Mouse (Mus musculus) heart, postnatal 36 days (tissue): ENCODE measurements around the gene Pak2. TPM values are rescaled to one million over a fixed set of nuclear protein-coding genes. Genes with fewer than 3 reads are reported as not detected.
A peak's percentile ranks its signal among the peaks of the same experiment; 100 is the strongest.

Source experiments
- DNase-seq, 2 experiments: peaks; one replicate each; pipeline ENCODE4 v3.0.0; 2021 to 2022
- intact Hi-C: fragments of 180-260 bp; cut with DNase I; formaldehyde crosslinking; loops from one replicate; pipeline ENCODE4 v1.15.1; 2025
- microRNA-seq, 2 experiments: library from miRNA; unstranded; fragments of <30 nt; microRNA quantifications; one replicate each; pipeline ENCODE4 v1.2.0; 2021; ENCODE audit warnings: borderline number of aligned reads in 2 of 2
- total RNA-seq, 2 experiments: library from RNA; stranded (reverse); gene quantifications; 2 replicates each; pipeline ENCODE4 v1.2.3; 2021

Gene Pak2
- total RNA-seq, 2 experiments from 2014 or later: 26.1 to 26.7 TPM

DNA sequence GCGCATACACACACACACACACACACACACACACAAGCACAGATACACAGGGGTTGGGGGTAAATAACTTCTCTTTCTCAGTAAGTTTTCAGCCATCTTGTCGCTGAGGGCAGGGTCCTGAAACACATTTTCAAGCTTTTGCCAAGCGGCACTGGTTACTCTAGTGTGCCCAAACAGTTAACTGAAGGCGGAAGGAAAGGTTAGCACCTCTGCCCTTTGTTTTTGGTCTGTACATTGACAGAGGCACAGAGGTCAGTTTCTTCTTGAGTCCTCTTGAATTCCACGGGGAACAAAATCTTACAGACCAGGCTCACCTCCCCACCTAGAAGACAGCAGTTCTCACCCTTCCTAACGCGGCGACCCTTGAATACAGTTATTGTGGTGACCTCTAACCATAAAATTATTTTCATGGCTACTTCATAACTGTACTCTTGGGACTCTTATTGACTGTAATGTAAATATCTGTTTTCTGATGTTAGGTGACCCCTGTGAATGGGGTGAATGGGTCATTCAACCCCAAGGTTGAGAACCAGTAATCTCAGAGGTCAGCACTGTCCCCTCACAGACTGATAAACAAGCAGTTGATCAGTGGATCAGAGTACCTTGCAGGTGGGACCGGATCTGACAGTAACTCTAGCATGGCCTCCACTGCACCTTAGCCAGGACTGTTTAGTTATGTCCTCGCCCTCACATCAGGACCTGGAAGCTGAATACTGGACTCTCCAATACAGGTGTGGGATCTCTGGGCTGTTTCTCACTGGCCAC lies 70.4 kb downstream of the Pak2 start:
- intact Hi-C loops: no loop called here
- DNase-seq: no peak

DNA sequence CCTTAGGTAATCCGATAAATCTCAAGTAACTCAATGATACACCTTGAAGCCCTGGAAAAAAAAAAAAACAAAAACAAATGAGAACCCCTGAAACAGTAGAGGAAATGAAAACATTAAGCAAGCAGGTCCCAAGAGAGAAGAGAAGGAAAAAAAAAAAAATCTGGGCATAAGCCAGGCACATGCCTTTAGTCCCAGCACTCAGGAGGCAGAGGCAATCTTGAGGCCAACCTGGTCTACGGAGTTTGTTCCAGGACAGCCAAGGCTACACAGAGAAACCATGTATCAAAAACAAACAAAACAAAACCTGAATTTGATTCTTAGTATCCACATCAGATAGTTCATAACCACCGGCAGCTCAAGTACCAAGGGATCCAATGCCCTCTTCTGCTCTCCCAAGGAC lies 74.4 kb downstream of the Pak2 start:
- DNase-seq: no peak
- intact Hi-C loops: no loop called here

DNA sequence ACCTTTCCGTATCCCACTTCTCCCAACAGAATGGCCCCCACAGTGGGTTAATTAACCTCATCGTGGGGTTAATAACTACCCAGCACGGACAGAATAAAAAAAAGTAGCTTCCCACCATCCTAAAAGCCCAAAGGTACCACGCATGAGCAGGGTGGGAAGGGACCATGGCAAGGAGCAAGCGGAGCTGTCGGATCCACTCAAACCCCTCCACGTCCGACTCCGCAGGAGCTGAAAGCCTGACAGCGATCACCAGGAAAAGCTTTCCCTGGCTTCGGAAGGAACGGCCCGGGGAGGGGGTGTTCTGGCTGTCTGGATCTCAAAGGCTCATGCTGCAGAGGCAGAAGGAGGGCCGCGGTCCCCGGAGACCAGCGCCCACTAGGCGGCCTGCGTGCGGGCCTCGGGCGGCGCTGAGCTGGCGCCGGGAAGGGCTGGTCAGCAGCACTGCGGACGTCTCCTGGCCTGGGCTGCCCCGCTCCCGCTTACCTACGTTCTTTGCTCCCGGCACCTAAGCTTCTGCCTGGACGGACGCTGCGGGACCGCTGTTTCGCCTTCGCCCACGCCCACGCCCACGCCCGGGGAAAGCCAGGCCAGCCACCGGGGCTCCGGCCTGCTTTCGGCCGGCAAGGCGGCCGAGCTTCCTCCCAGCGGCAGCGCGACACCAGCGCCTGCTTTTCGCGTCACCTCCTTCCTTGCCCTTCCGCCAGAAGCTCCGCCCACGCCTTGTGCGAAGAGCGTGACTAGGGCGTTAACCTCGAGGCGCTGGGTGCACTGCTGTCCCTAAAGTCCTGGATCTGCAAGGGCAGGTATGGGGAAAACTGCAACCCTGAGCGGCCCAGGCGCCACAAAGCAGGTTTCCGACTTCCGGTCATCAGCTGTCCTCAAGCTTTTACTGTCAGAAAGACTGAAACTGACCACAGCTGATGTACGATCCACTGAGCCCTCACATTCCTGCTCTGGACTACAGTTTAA lies 76.3 kb downstream of the Pak2 start, which contains the start of gene Senp5:
Gene Senp5 (minus strand): TSS at position 779 of the 969 bp plus-strand sequence.
- intact Hi-C loops: loop anchor here (1.0 to 2.0 kb wide), 2 partner anchors 53 to 74 kb away; no protein-coding TSS in a partner anchor

DNA sequence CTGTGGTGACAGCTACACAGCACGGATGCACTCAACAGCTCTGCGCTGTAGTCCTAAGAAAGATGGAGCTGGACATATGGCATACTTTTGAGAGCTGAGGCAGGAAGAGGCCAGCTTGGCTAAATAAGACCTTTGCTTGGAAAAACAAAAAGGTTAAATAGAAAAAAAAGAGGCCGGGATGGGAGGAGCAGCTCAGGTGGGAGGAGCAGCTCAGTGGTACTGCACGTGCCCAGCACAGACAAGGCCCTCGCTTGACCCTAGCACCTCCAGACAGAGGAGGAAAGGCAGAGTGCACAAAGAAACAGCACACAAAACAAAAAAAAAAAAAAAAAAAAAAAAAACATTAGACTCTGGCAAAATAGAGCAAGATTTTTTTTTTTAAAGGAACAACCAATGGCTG lies 82.8 kb downstream of the Pak2 start:
- intact Hi-C loops: no loop called here
- DNase-seq: no peak

More for the DNA sequence above, 76.3 kb downstream of the Pak2 start, which contains the start of gene Senp5:
- peak; percentile 93 to 94 for DNase-seq

DNA sequence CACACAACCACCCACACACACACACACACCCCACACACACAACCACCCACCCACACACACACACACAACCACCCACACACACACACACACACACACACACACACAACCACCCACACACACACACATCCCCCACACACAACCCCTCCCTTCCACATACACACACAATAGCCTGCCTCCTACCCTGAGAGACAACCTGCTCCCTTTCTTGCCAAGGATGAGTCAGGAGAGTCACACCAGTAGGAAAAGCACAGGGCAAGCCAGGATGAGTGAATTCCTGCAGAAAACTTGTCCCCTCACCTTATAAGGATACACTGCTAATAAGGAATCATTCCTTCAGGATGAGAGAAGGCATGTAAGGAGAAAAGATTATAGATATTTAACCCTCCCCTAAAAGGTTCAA lies 85.2 kb downstream of the Pak2 start:
- intact Hi-C loops: no loop called here
- DNase-seq: no peak

DNA sequence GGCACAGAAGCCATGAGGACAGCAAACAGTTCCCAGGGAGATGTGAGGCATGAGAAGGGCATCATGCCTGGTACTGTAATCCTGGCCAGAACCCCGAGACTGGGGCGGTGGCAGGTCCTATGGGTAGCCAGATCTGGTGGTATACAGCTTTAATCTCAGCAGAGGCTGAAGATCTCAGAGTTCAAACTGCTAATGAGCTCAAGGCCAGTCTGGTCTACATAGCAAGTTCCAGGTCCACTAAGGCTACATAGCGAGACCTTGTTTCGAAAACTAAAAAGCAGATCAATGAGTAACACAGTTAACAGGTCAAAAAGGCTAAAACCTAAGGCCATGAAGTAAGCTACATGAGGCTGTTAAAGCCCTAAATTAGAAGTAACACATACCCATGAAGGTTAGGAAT lies 85.9 kb downstream of the Pak2 start:
- DNase-seq: no peak
- intact Hi-C loops: no loop called here

DNA sequence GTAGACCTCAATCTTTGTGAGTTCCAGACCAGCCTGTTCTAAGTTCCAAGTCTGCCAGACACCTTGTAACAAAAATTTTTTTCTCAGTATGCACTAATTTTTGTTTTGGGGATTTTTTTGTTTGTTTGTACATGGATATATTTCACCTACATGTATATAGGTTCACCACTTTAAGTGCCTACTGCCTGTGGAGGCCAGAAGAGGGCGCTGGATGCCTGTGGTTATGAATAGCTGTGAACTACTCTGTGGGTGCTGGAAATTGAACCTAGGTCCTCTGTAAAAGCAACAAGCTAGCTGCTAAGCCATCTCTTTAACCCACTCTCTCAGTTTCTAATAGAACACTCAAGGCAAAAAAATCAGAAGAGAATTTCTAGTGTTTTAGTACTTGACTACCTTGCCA lies 87.1 kb downstream of the Pak2 start:
- intact Hi-C loops: no loop called here
- DNase-seq: no peak

DNA sequence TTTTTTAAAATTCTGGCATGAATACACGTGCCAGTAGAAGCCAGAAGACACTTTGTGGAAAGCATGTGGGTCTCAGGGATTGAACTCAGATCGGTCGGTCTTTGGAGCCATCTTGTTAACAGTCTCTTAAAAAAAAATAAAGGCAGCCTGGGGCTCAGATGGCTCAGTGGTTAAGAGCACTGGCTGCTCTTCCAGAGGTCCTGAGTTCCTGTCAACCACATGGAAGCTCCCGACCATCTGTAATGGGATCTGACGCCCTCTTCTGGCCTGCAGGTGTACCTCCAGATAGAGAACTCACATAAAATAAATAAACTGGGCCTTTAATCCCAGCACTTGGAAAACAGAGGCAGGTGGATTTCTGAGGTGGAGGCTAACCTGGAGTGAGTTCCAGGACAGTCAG lies 98.2 kb downstream of the Pak2 start:
- no peak for DNase-seq
- intact Hi-C loops: no loop called here

DNA sequence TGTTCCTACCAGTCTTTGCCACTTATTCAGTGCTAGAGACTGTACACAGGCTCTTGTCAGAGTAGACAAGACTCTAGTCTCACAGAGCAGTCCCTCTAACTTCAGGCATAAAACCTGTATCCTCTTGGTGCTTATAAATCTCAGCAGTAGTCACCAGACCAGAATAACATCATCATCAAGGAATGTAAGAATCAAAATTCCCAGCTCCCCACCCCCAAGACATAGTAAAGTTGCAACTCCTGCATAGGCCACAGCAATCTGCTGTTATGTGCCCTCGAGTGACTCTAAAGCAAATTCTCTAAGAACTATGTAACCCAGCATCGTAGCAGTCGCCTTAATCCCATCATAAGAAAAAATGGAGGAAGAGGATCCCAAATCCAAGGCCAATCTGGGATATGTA lies 99.6 kb downstream of the Pak2 start:
- intact Hi-C loops: no loop called here
- no peak for DNase-seq

DNA sequence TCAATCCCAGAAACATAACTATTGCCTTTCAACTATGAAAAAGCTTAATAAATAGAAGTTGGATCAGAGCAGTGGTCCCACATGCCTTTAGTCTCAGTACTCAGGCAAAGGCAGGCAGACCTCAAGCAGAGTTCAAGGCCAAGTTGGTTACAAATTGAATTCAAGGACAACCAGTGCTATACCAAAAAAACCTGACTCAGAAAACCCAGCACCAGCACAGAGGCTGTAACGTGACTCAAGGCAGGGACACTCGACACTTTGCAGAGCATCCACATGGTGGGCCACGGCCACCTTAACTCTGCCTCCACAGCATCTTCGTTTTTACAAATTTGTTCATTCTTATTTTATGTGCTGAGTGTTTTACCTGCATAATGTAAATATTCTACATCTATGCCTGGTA lies 103.9 kb downstream of the Pak2 start:
- intact Hi-C loops: no loop called here
- DNase-seq: no peak

Small RNAs within 50 kb of the gene (microRNA-seq; reads per million reads assigned to microRNA genes)
- 0 reads per million in 2 experiments for gene Gm26269

Other genes with a start within 250 kb of the Pak2 start
- not detected for gene Meltf, start 200.5 kb downstream of the Pak2 start, total RNA-seq
- gene Pigz, start 145.5 kb downstream of the Pak2 start, total RNA-seq: 1 to 10 TPM in 1 of 2 experiments, under 1 TPM in 1; 0.81 to 2.0 TPM
- 10 to 100 TPM; 74.5 to 75.6 TPM for gene 0610012G03Rik, start 130.8 kb downstream of the Pak2 start, total RNA-seq
- 10 to 100 TPM; 23.6 to 27.0 TPM for gene Ncbp2, start 130.8 kb downstream of the Pak2 start, total RNA-seq
- gene Senp5, start 76.1 kb downstream of the Pak2 start, total RNA-seq: 10 to 100 TPM; 10.4 to 12.4 TPM
- gene Pigx, start 20.4 kb upstream of the Pak2 start, total RNA-seq: 10 to 100 TPM; 17.7 to 18.7 TPM
- 10 to 100 TPM; 10.1 to 10.5 TPM for gene Cep19, start 20.5 kb upstream of the Pak2 start, total RNA-seq
- gene Nrros, start 86.3 kb upstream of the Pak2 start, total RNA-seq: 1 to 10 TPM; 4.7 to 5.2 TPM
- gene Bex6, start 100.5 kb upstream of the Pak2 start, total RNA-seq: not detected
- gene Fbxo45, start 167.8 kb upstream of the Pak2 start, total RNA-seq: 10 to 100 TPM; 11.5 to 14.0 TPM
- 1 to 10 TPM; 6.8 to 8.0 TPM for gene Wdr53, start 167.9 kb upstream of the Pak2 start, total RNA-seq
- gene Smco1, start 192.1 kb upstream of the Pak2 start, total RNA-seq: 10 to 100 TPM; 28.1 to 28.7 TPM
- gene Rnf168, start 198.1 kb upstream of the Pak2 start, total RNA-seq: 10 to 100 TPM; 13.7 TPM